Mouse (Mus musculus) layer of hippocampus, adult 9-11 months (tissue): ENCODE measurements at regions not wholly inside any gene's neighbourhood (a gene's known extent, or its start where the extent isn't known, plus 50 kb on each side); places are given as distances from the start of the nearest gene placed in this dataset.
A peak's percentile ranks its signal among the peaks of the same experiment; 100 is the strongest.
"Not testable (repeated sequence)": the region's sequence is repeated elsewhere in the genome, so short reads cannot be mapped to it uniquely, and the experiment has no call there.

ENCODE experiments used
- DNase-seq: peaks from one replicate; pipeline ENCODE4 v3.0.0; 2022

- no peak for DNase-seq
These were observed 63.8 kb upstream of the Srsf6 start for GRCm38 (mm10) chr2:162867516-162868029.

GRCm38 (mm10) chr2:162866613-162867314 is 64.6 kb upstream of the Srsf6 start:
- DNase-seq = peak; percentile 4

- DNase-seq = no peak
These were observed 66.8 kb upstream of the Srsf6 start for GRCm38 (mm10) chr2:162864571-162864970.

- DNase-seq = no peak
These were observed 76.7 kb upstream of the Srsf6 start for GRCm38 (mm10) chr2:162854606-162855005.

GRCm38 (mm10) chr2:162853576-162853975 is 77.8 kb upstream of the Srsf6 start:
- DNase-seq = peak; percentile 41

- not testable (repeated sequence) for DNase-seq
These were observed 89.6 kb upstream of the Srsf6 start for GRCm38 (mm10) chr2:162841761-162842160.

- no peak for DNase-seq
These were observed 93.6 kb upstream of the Srsf6 start for GRCm38 (mm10) chr2:162837776-162838175.

- no peak for DNase-seq
These were observed 97.6 kb upstream of the Srsf6 start for GRCm38 (mm10) chr2:162833741-162834140.

- DNase-seq = no peak
These were observed 112.5 kb upstream of the Srsf6 start for GRCm38 (mm10) chr2:162818787-162819186.

- DNase-seq = no peak
These were observed 117.1 kb upstream of the Srsf6 start for GRCm38 (mm10) chr2:162814205-162814604.

- DNase-seq = no peak
These were observed 123.6 kb upstream of the Srsf6 start for GRCm38 (mm10) chr2:162807747-162808146.

- DNase-seq = no peak
These were observed 134.8 kb upstream of the Srsf6 start for GRCm38 (mm10) chr2:162796528-162796927.

GRCm38 (mm10) chr2:162794285-162794684 is 133.3 kb upstream of the Ptprt start:
- no peak for DNase-seq

- no peak for DNase-seq
These were observed 130.6 kb upstream of the Ptprt start for GRCm38 (mm10) chr2:162791374-162792098.

- DNase-seq = no peak
These were observed 123.3 kb upstream of the Ptprt start for GRCm38 (mm10) chr2:162784176-162784813.

GRCm38 (mm10) chr2:162781599-162781998 is 120.7 kb upstream of the Ptprt start:
- DNase-seq = peak; percentile 6

GRCm38 (mm10) chr2:162776542-162776941 is 115.6 kb upstream of the Ptprt start:
- peak; percentile 66 for DNase-seq

GRCm38 (mm10) chr2:162772520-162772919 is 111.6 kb upstream of the Ptprt start:
- DNase-seq = no peak

- DNase-seq = no peak
These were observed 108.9 kb upstream of the Ptprt start for GRCm38 (mm10) chr2:162769711-162770428.

GRCm38 (mm10) chr2:162764059-162764458 is 103.1 kb upstream of the Ptprt start:
- DNase-seq = no peak

- no peak for DNase-seq
These were observed 79.6 kb upstream of the Ptprt start for GRCm38 (mm10) chr2:162740523-162740922.

GRCm38 (mm10) chr2:162735761-162736160 is 74.8 kb upstream of the Ptprt start:
- no peak for DNase-seq

- no peak for DNase-seq
These were observed 73.3 kb upstream of the Ptprt start for GRCm38 (mm10) chr2:162734286-162734685.
